Mouse (Mus musculus): ENCODE results near the gene Tank.

Gene Tank

GRCm38 (mm10) chr2:61578433-61578832 is at the start of gene Tank:
Gene Tank, plus strand, starts transcription at chr2:61578585.
- DNase-seq (ENCODE audit: low spot score), result no peak

GRCm38 (mm10) chr2:61532326-61532725 is 46.1 kb upstream of the Tank start:
- no peak for DNase-seq (ENCODE audit: low spot score)

- peak; percentile 52 for DNase-seq (ENCODE audit: low spot score)
These were observed 45.3 kb upstream of the Tank start for GRCm38 (mm10) chr2:61533131-61533530.

- DNase-seq (ENCODE audit: low spot score), result no peak
These were observed 41.5 kb upstream of the Tank start for GRCm38 (mm10) chr2:61536901-61537300.

- DNase-seq (ENCODE audit: low spot score), result no peak
These were observed 39.0 kb upstream of the Tank start for GRCm38 (mm10) chr2:61539378-61539777.

GRCm38 (mm10) chr2:61542426-61542825 is 36.0 kb upstream of the Tank start:
- DNase-seq (ENCODE audit: low spot score), result no peak

GRCm38 (mm10) chr2:61545666-61546065 is 32.7 kb upstream of the Tank start:
- no peak for DNase-seq (ENCODE audit: low spot score)

- no peak for DNase-seq (ENCODE audit: low spot score)
These were observed 30.4 kb upstream of the Tank start for GRCm38 (mm10) chr2:61548021-61548420.

GRCm38 (mm10) chr2:61551680-61552079 is 26.7 kb upstream of the Tank start:
- DNase-seq (ENCODE audit: low spot score), result no peak

- no peak for DNase-seq (ENCODE audit: low spot score)
These were observed 23.0 kb upstream of the Tank start for GRCm38 (mm10) chr2:61555367-61555766.

GRCm38 (mm10) chr2:61555825-61556224 is 22.6 kb upstream of the Tank start:
- DNase-seq (ENCODE audit: low spot score), result no peak

GRCm38 (mm10) chr2:61556639-61557038 is 21.7 kb upstream of the Tank start:
- no peak for DNase-seq (ENCODE audit: low spot score)

- no peak for DNase-seq (ENCODE audit: low spot score)
These were observed 20.4 kb upstream of the Tank start for GRCm38 (mm10) chr2:61557848-61558471.

GRCm38 (mm10) chr2:61561058-61561457 is 17.3 kb upstream of the Tank start:
- DNase-seq (ENCODE audit: low spot score), result no peak

- DNase-seq (ENCODE audit: low spot score), result no peak
These were observed 15.2 kb upstream of the Tank start for GRCm38 (mm10) chr2:61563202-61563601.

- no peak for DNase-seq (ENCODE audit: low spot score)
These were observed 11.2 kb upstream of the Tank start for GRCm38 (mm10) chr2:61567045-61567783.

GRCm38 (mm10) chr2:61569181-61569580 is 9.2 kb upstream of the Tank start:
- no peak for DNase-seq (ENCODE audit: low spot score)

- DNase-seq (ENCODE audit: low spot score), result no peak
These were observed 6.9 kb upstream of the Tank start for GRCm38 (mm10) chr2:61571343-61571955.

GRCm38 (mm10) chr2:61576497-61576896 is 1.9 kb upstream of the Tank start:
- DNase-seq (ENCODE audit: low spot score), result no peak

- DNase-seq (ENCODE audit: low spot score), result no peak
These were observed 1.3 kb upstream of the Tank start for GRCm38 (mm10) chr2:61576928-61577695.

GRCm38 (mm10) chr2:61577696-61578062 is 706 bp upstream of the Tank start:
- no peak for DNase-seq (ENCODE audit: low spot score)

- no peak for DNase-seq (ENCODE audit: low spot score)
These were observed 1.2 kb downstream of the Tank start for GRCm38 (mm10) chr2:61579501-61579990.

Data from left cerebral cortex, adult 11 months (tissue).